Mouse (Mus musculus): ENCODE measurements around the gene Izumo3.
"Not testable (repeated sequence)": the region's sequence is repeated elsewhere in the genome, so short reads cannot be mapped to it uniquely, and the experiment has no call there.

The Izumo3 gene

GRCm38 (mm10) chr4:92147134-92147533 is at the start of gene Izumo3:
Izumo3 (minus strand) TSS chr4:92147234.
- DNase-seq: no peak

DNA sequence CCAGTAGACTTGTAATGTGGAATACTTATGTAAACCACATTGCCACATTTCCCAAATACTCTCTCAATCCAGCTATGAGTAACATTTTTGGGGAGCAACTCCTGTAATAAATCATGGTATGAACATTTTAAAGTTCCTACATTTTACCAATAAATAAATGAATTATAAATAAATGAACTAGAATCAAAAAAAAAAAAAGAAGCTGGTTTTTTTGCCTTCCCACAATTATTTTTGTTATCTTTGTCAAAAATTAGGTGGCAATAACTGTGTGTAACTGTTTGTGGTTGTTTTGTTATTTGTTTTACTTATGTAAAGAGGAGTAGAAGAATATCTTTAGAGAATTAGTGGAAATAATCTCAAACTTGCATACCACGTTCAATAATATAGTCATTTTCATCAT is 44.6 kb upstream of the Izumo3 start, which contains the start of gene Gm12666:
Gm12666 (minus strand) TSS at position 101 of the 400 bp plus-strand sequence.
- not testable (repeated sequence) for DNase-seq

DNA sequence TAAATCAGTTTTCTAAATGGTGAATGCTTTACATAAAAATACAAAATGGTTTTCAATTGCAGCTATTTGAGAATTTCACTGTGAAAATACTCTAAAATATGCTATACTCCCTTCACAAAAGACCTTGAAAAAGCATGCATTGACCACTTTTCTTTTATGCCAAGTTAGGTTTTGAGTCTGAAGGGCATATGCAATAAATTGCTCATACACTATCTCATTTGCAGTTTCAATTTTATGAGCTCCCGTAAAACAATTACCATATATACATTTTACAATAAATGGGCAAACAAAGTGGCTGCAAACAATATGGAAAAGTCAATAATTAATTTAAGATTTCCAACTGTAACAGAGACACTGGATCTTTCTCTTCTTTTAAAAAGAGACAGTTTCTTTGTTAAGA is 5.6 kb upstream of the Izumo3 start:
- DNase-seq: no peak

- no peak for DNase-seq
Observed at GRCm38 (mm10) chr4:92111390-92111988, 35.5 kb downstream of the Izumo3 start.

DNA sequence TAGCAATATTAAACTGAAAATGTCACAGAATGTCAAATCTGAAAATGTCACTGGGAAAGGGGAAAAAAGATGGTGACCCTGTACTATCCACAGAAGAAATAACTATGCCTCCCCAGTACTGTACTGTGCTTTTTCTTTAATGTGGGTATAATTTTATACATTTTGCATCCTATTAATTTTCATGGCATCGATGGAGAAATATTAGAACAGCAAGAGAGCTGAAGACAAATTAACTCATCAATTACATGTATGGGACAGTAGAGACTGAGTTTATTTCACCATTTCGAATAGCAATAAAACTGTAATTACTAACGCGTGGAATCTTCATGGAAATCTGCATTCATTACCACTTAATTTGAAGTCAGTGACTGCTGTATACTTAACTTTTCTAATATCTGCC is 49.6 kb downstream of the Izumo3 start:
- DNase-seq: no peak

- DNase-seq: no peak
Observed at GRCm38 (mm10) chr4:92095951-92096350, 51.1 kb downstream of the Izumo3 start.
